Mouse (Mus musculus): ENCODE data around the gene Tnfrsf1b.

DNA sequence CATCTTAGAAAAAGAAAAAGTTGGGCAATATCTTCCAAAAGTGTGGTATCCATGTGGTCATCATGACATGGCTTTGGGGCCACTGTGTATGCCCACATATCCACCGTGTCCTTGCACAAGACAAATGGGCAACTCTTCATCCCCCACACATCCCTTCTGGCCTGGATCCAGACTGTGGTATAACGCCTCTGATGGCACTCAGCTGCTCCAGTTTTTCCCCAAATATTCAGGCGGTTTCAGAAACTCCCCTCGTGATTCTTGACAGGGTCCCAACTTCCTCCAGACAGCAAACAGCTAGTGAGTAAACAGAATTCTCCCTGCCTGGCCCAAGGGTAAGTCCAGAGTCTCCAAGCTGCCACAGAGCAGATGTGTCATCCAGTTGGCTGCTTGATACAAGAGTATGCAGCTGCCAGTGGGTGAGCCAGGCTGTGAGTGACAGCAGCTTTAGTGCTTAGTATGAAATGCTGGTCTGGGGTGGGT lies 21.0 kb upstream of the Tnfrsf1b start:
- TF ChIP-seq EP300 (IDR thresholded peaks at IDR 0.05; ENCODE audit: low read depth) (no peak), CTCF (IDR thresholded peaks at IDR 0.05; ENCODE audit: low read depth) (no peak)
